Mouse (Mus musculus) liver, embryonic 14.5 days (tissue): Measurements from ENCODE around the gene Trim10. TPM values are rescaled to one million over a fixed set of nuclear protein-coding genes. Genes with fewer than 3 reads are reported as not detected.

Source experiments
- ATAC-seq: fragments of 200-750 bp; cut with Nextera tagmentation; 2 replicates; pipeline ENCODE4 v1.8.0; 2017; ENCODE audit warnings: moderate number of reproducible peaks, mild to moderate bottlenecking, moderate library complexity; ENCODE audit not compliant: insufficient read depth
- DNase-seq, 3 experiments: peaks; one replicate each; pipeline ENCODE4 v3.0.0-alpha.2; 2012 to 2013; ENCODE audit warnings: low read depth in 3 of 3, low spot score in 3 of 3
- H3K27ac ChIP-seq: fragments of 300-500 bp; sonication (generic); 2 replicates; pipeline ENCODE4 v1.5.1; 2014; ENCODE audit warnings: moderate library complexity, mild to moderate bottlenecking, control low read depth, inconsistent platforms
- H3K27me3 ChIP-seq: fragments of 300-500 bp; sonication (generic); 2 replicates; pipeline ENCODE4 v1.6.1; 2014; ENCODE audit warnings: mild to moderate bottlenecking, low read length, moderate library complexity; ENCODE audit not compliant: control insufficient read depth, insufficient read depth
- H3K36me3 ChIP-seq: fragments of 300-500 bp; sonication (generic); replicated peaks from 2 replicates; pipeline ENCODE4 v1.6.1; 2014; ENCODE audit warnings: low read depth; ENCODE audit not compliant: control insufficient read depth, insufficient read depth
- H3K4me1 ChIP-seq, 2 experiments: fragments of 200-500 bp in 1 of 2; fragments of 300-500 bp in 1 of 2; sonication (generic) in 1 of 2; replicated peaks; 2 replicates each; pipeline ENCODE4 v1.6.1; 2012 to 2014; ENCODE audit warnings: antibody characterized with exemption in 1 of 2, inconsistent platforms in 1 of 2, low read length in 1 of 2; ENCODE audit not compliant: control insufficient read depth in 2 of 2, insufficient read depth in 2 of 2
- H3K4me2 ChIP-seq: fragments of 300-500 bp; sonication (generic); 2 replicates; pipeline ENCODE4 v1.6.1; 2014; ENCODE audit warnings: low read depth, mild to moderate bottlenecking, control low read depth, moderate library complexity
- H3K4me3 ChIP-seq, 2 experiments: fragments of 200-500 bp in 1 of 2; fragments of 300-500 bp in 1 of 2; sonication (generic) in 1 of 2; 2 replicates each; pipeline ENCODE4 v1.5.1; 2012 to 2014; ENCODE audit warnings: low read depth in 2 of 2, low read length in 2 of 2, mild to moderate bottlenecking in 2 of 2, control low read depth in 1 of 2, inconsistent platforms in 1 of 2, moderate library complexity in 1 of 2; ENCODE audit not compliant: insufficient read depth in 1 of 2
- H3K9ac ChIP-seq: fragments of 300-500 bp; sonication (generic); replicated peaks from 2 replicates; pipeline ENCODE4 v1.6.1; 2014; ENCODE audit warnings: mild to moderate bottlenecking, control low read depth, moderate library complexity
- H3K9me3 ChIP-seq: fragments of 300-500 bp; sonication (generic); 2 replicates; pipeline ENCODE4 v1.6.1; 2016; ENCODE audit warnings: low read length, mixed read lengths; ENCODE audit not compliant: control insufficient read depth
- CTCF ChIP-seq: IDR thresholded peaks from 2 replicates; pipeline ENCODE4 v1.5.1; 2016; ENCODE audit warnings: antibody characterized with exemption, low read depth, control low read depth
- EP300 ChIP-seq: IDR thresholded peaks from 2 replicates; pipeline ENCODE4 v1.6.1; 2016; ENCODE audit warnings: antibody characterized with exemption, low read depth
- WGBS: fragments of 180-500 bp; shearing (Covaris S2); extraction: QIAGEN DNeasy Blood & Tissue Kit; methylation state at CpG from one replicate; pipeline ENCODE4 v1.1.7; 2014; ENCODE audit not compliant: insufficient replicate concordance; 5-methylcytosine and 5-hydroxymethylcytosine counted together
- polyA plus RNA-seq, 2 experiments: library from polyadenylated mRNA; depleted of rRNA in 1 of 2; stranded (reverse) in 1 of 2; unstranded in 1 of 2; fragments of >200 nt; fragmentation: Nextera tagmentation in 1 of 2; extraction: Ambion mirVana in 1 of 2; gene quantifications; 2 replicates each; pipeline versions ENCODE4 v1.2.1 to v1.2.3; 2012 to 2014

Gene Trim10
- polyA plus RNA-seq, 2 experiments = 114 to 251 TPM

- peaks cover 0 to 5% of the 10 kb centered on the region in 2 experiments; a peak in 2 of 4 replicates for H3K4me1 ChIP-seq
Measured at GRCm38 (mm10) chr17:36830470-36830869, 38.9 kb upstream of the Trim10 start.

GRCm38 (mm10) chr17:36832694-36833093, 36.7 kb upstream of the Trim10 start:
- H3K4me3 ChIP-seq = no peak overlapping the region
- peaks cover 3% of the 10 kb centered on the region; the same call in 1 of the 2 replicates for H3K27me3 ChIP-seq
- TF ChIP-seq EP300 = no peak
- TF ChIP-seq CTCF = no peak
- no peaks in the 10 kb centered on the region for H3K36me3 ChIP-seq
- H3K4me2 ChIP-seq = no peak overlapping the region
- no peaks in the 10 kb centered on the region for H3K9me3 ChIP-seq
- no peak for DNase-seq
- WGBS = 46% methylated on average over 4 of the region's 4 CpGs
- H3K4me1 ChIP-seq = peaks cover 7 to 15% of the 10 kb centered on the region in 2 experiments
- H3K9ac ChIP-seq = no peak overlapping the region
- no peak for ATAC-seq
- H3K27ac ChIP-seq = no peak overlapping the region

More at GRCm38 (mm10) chr17:36830470-36830869, 38.9 kb upstream of the Trim10 start:
- H3K9me3 ChIP-seq = no peaks in the 10 kb centered on the region
- no peak for DNase-seq
- H3K27ac ChIP-seq = no peak overlapping the region
- no peak overlapping the region for H3K9ac ChIP-seq
- WGBS = 52% methylated on average over 3 of the region's 3 CpGs
- no peak for ATAC-seq
- H3K36me3 ChIP-seq = no peaks in the 10 kb centered on the region
- no peak overlapping the region for H3K4me2 ChIP-seq
- TF ChIP-seq CTCF (no peak), EP300 (no peak)
- H3K27me3 ChIP-seq = peaks cover 3% of the 10 kb centered on the region; the same call in 1 of the 2 replicates
- no peak overlapping the region for H3K4me3 ChIP-seq

- ATAC-seq (peak; percentile 9; the same call in 1 of the 2 replicates), DNase-seq (peak; percentile 46 to 61 (median 59))
- TF ChIP-seq EP300 (no peak), CTCF (peak; percentile 60)
- peak overlapping the region; percentile 49 for H3K9ac ChIP-seq
- 24% methylated on average over 12 of the region's 12 CpGs for WGBS
- H3K4me2 ChIP-seq = peak overlapping the region; percentile 80
- H3K27ac ChIP-seq = peak overlapping the region; percentile 63
- peak overlapping the region; percentile 64 to 67; a peak in 3 of 4 replicates for H3K4me3 ChIP-seq
- H3K4me1 ChIP-seq = peaks cover 11 to 13% of the 10 kb centered on the region in 2 experiments
- no peaks in the 10 kb centered on the region for H3K27me3 ChIP-seq
- H3K9me3 ChIP-seq = no peaks in the 10 kb centered on the region
- no peaks in the 10 kb centered on the region for H3K36me3 ChIP-seq
Measured at GRCm38 (mm10) chr17:36835591-36836426, 33.6 kb upstream of the Trim10 start.

GRCm38 (mm10) chr17:36836427-36836812, 33.0 kb upstream of the Trim10 start:
- DNase-seq = no peak
- Histone ChIP-seq H3K36me3 (no peaks in the 10 kb centered on the region), H3K27me3 (no peaks in the 10 kb centered on the region), H3K9me3 (no peaks in the 10 kb centered on the region), H3K4me3 (peak overlapping the region; percentile 64 to 67), H3K4me1 (peaks cover 11 to 13% of the 10 kb centered on the region in 2 experiments), H3K27ac (peak overlapping the region; percentile 63), H3K9ac (peak overlapping the region; percentile 49), H3K4me2 (peak overlapping the region; percentile 80)
- ATAC-seq = peak; percentile 6; the same call in 1 of the 2 replicates
- no peak for TF ChIP-seq EP300
- no peak for TF ChIP-seq CTCF
- WGBS = 9% methylated on average over 3 of the region's 3 CpGs

- no peaks in the 10 kb centered on the region for H3K9me3 ChIP-seq
- peak within 1 kb of the TSS; percentile 63 for H3K27ac ChIP-seq
- peak within 1 kb of the TSS; percentile 69 for H3K9ac ChIP-seq
- DNase-seq = peak; percentile 95 to 97 (median 96)
- ATAC-seq = peak; percentile 98
- peak within 1 kb of the TSS; percentile 80 for H3K4me2 ChIP-seq
- TF ChIP-seq CTCF = no peak
- no peak for TF ChIP-seq EP300
- no peaks in the 10 kb centered on the region for H3K36me3 ChIP-seq
- no peaks in the 10 kb centered on the region for H3K27me3 ChIP-seq
- under 1% methylated on average over 58 of the region's 58 CpGs for WGBS
- H3K4me3 ChIP-seq = peak within 1 kb of the TSS; percentile 64 to 67
- peaks cover 11 to 13% of the 10 kb centered on the region in 2 experiments for H3K4me1 ChIP-seq
Measured at GRCm38 (mm10) chr17:36836874-36837647, 32.3 kb upstream of the Trim10 start, which contains the start of gene Trim26. Gene Trim26, plus strand, starts transcription at chr17:36837134.
